Mouse (Mus musculus): ENCODE results near the gene Cd101.

Gene Cd101

DNA sequence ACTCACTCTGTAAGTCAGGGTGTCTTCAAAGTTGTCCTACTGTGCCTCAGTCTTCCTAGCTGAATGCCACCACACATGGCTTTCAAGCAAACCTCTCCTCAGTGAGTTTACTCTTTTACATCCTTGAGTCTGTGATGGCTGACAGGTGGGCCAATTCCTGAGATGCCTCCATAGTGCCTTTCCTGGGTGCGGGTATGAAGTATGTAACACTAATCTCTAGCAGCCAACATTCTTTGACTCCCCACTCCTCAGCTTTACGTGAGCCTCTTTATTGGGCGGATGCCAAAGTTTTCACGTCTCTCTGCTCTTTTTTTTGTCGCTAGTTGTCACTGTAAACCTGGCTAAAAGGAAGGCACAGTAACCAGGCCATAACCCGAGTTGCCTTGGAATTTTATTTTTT lies 24.0 kb downstream of the Cd101 start:
- DNase-seq (ENCODE audit: low spot score in 2 of 2), result no peak

DNA sequence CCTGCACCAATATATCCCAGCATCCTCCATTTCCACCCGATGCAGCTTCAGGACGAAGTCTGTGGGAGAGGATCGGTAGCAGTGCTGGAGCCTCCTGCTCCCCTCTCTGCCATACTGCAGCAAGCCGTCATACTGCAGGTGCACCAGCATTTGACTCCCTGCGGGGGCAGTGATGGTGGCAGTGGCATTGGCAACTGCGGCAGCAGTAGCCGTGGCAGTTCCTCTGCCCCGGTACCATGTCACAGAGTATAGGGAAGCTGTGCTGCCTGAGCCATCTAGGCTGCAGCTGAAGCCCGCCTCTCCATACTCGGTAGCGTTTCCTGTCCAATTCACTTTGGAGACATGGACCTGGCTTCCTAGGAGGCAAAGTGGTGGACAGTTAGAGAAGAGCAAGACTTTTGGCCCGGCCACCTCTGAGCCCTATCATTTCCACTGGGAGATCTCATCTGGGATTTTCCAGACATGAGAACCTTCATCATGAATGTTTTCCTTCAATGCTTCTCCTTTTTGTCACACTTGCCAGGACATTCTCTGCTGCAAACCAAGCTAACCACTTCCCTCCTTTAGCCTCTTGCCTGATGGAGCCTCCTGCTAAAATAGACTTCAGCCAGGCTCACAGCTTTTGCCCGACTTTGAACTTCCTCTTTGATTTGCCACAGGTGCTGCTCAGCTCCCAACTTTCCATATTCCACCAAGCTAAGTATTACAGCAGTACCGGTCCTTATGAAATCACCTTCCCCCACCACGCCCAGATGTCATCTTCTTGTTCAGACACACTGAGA lies 25.6 kb downstream of the Cd101 start:
- no peak for DNase-seq (ENCODE audit: low spot score in 2 of 2)

DNA sequence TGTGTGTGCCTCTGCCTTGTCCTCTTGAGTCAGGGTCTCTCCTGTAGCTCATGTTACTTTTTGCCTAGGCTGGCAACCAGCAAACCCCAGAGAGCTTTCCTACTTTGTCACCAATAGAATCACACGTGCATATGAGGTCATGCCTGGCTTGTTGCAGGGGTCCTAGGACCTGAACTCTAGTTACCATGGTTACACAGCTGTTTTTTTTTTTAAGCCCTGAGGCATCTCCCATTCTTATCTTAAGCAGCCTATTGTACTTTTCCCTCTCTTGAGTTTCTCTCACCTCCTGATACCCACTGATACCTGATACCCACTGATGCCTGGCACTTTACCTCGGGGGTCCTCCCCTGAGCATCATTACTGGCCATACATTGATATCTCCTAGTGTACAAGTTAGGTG lies 29.6 kb downstream of the Cd101 start:
- DNase-seq (ENCODE audit: low spot score in 2 of 2), result no peak

DNA sequence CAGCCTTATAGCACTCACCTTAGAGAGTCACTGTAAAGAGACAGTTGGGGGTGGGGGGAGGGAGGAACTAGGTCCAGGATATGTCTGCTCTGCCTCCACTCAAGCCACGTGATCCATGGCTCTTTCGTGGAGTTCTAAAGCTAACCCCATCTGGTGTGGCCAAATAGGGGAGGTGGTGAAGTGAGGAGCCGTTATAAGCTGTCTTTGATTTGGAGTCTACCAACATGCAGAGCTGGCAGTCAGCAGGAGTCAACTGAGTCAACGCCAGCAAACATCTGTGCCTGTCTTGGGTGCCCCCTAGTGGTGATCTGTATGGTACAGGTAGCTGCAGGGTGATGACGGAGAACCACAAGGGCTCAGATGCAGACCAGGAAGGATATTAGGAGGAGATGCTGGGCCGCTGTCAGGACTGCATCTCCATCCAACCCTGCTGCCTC lies 30.4 kb downstream of the Cd101 start:
- peak; percentile 71 to 75 for DNase-seq (ENCODE audit: low spot score in 2 of 2)

DNA sequence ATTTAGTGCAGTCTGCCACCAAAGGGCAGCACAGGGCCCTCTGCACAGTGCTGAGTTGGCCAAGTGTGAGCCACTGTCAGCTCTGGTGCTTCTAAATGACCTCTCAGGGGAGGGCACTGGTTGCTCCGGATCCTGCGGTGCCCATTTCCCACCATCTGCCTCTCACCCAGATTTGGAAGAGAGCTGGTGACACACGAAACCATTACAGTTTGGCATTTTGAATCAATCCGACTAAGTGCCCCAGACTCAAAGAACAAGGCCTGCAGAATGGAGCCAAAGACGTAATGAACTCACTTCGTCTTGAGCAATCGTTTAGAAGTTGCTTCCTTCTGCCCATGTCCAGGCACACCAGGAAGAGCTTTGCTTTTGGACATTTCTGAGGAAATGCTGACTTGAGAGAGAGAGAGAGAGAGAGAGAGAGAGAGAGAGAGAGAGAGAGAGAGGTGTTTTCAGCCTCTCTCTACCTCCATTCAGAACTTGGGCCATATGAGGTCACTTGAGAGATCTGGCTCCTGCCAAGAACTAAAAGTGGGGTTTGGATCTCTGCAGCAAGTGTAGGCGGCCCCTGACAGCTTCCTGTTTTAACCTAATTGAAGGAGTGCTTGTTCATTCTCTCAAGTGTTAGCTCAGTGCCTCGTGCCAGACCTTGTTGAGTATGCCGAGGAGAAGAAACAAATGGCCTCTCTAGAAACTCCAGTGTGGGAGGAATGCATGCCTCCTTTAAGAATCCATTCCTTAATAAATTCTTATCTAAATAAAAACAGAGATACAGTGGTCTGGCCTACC lies 31.4 kb downstream of the Cd101 start:
- peak; percentile 30 to 40 for DNase-seq (ENCODE audit: low spot score in 2 of 2)

DNA sequence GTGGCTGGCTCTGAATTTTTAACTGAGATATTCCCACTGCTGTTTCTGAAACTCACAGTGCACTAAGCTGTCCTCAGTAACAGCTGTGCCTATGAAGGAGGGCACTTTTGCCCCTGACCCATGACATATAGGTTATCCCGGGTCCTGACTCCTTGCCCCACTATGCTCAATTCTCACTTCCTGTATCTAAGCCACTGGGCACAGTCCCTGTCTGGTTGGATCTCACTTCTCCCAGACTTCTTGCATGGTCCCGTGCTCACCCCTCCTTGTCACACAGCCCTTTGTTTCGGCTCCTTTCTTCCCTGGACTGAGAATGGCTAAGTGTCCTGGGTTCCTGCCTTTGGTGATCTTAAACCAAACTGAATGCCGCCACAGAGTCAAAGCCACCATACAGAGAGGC lies 35.1 kb downstream of the Cd101 start:
- DNase-seq (ENCODE audit: low spot score in 2 of 2), result no peak

DNA sequence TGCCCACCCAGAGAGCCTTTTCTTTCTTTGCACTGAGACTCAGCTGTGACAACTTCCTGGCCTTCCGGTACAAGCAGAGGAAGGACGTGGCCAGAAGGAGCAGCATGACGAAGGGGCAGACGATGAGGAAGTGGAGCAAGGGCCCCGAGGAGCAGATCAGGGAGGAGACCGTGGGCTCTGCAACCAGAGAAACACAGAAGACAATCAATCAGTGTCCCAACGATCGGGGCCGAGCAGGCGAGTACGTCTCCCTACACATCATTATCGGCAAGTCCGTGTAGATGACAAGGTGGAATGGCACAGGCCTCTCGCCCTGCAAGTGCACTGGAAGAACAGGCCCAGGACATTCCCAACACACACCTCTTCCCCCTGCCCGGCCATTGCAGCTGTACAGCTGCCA lies 35.6 kb downstream of the Cd101 start:
- DNase-seq (ENCODE audit: low spot score in 2 of 2), result no peak

DNA sequence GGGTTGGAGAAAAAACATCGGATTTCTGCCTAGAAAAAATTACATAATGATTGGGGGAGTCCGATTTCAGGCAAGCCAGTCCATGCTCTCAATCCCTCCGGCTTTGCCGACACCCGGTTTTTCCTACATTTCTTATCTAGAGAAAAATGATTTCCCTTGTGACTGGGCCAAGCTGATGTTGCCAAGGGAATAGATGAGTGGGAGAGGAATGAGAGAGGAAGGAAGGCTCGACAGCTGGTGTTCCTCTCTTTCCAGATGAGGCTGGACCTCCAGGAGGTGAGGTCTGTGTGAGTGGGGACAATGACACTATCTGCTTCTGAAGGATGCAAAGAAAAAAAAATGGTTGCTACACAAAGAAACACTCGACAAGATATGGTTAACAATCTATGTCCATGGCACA lies 36.2 kb downstream of the Cd101 start:
- DNase-seq (ENCODE audit: low spot score in 2 of 2), result no peak

DNA sequence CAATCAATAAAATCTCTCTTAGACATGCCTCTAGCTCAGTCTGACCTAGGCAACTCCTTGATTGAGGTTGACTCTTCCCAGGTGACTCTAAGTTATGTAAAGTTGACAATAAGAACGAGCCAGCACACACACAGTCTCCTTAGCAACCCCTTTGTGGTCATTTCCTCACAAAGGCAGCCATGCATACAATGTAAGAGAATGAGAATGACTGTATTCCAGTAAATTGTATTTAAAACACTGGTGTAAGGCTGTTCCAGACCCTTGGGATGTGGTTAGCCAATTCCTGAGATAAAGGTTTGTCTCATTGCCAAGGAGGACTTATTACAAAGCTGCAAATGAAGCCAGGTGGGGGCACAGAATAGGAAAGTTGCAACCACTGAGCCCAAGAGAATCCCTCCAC lies 39.1 kb downstream of the Cd101 start:
- DNase-seq (ENCODE audit: low spot score in 2 of 2), result no peak

DNA sequence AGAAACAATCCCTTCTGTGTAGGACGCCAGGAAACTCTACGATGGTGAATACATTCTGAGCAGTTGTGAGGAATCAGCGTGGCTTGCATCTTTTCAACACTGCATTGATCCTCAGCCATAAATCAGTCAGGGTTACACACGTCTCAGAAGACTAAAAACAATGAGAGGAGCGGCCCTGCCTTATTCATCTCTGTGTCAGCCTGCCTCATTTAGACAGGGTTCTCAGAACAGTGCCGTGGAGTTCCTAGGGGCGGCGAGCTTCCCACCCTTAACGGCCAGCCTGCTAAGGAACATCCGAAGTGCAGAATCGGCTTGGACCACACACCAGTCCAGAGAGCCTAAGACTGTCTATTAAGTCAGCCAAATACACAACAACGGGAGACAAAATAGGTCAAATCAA lies 39.9 kb downstream of the Cd101 start:
- no peak for DNase-seq (ENCODE audit: low spot score in 2 of 2)

DNA sequence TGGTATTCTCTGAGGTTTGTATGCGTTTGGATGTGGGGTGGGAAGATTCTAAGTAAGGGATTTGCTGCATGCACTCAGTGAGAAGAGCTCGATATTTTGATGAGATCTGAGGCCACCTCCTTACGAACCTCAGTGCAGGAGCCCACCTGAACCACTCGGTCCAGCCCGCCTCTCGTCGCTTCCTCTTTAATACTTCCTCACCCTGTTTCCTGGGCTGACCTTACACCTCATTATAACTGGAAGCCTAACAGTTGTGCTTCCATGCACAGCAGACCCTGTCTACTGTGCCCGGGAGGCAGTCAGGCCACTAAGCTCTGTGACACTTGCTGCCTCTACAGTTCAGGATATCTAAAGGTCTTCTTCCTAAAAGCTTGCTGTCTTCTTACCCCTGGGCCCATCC lies 50.1 kb downstream of the Cd101 start:
- DNase-seq (ENCODE audit: low spot score in 2 of 2), result no peak

DNA sequence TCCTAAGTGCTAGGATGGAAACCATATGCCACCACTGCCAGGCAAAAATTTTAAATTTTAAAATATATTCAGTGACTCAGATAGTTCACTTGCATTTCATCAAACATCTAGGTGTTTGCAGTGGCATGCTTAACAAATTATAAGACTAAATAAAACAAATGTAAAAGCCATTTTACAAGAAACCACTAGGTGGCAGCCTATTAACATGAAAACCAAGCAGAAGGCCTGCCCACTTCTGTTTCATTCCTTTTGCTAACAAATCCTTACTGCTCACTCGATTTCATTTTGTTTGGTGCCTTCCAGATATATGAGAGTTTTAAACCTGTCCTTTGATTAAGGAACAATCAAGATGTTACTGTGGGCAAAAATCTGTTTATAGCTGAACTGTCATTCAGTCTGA lies 55.5 kb downstream of the Cd101 start:
- DNase-seq (ENCODE audit: low spot score in 2 of 2), result peak in 1 of 2 experiments; percentile 33

DNA sequence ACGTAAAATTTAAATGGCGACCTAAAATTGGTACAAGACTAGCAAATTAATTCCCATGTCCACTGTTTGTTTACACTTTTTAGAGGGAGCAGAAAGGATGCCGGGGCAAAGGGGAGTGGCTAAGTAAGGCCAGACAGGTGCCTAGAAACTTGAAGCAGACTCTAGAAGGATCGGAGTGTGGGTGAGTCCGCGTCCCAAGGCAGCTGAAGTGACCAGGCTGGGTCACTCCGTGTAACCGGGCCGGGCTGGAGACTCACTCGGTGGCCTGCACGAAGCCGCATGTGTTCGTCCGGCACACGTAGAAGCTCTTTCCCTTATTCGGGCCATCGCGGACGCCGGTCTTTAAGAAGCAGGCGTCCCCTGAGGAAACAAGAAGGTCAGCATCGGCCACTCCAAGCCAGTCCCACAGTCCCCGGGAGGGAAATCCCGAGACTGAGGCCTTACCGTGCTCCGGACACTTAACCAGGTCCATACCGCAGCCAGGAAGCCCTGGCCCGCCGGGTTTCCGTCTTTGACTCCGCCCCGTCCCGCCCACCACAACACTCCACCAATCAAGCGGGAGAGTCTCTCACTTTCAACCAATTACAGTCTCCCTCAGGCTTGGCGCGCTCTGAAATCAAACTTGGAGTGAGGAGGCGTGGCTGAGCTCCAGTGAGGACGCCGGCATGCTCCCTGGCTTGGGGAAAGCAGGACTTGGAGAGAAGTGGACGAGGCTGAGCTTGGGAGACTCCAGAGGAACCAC lies 60.0 kb downstream of the Cd101 start, which contains the start of gene Ttf2:
Ttf2 (minus strand) TSS at position 488 of the 742 bp plus-strand sequence.
- peak; percentile 90 to 91 for DNase-seq (ENCODE audit: low spot score in 2 of 2)

DNA sequence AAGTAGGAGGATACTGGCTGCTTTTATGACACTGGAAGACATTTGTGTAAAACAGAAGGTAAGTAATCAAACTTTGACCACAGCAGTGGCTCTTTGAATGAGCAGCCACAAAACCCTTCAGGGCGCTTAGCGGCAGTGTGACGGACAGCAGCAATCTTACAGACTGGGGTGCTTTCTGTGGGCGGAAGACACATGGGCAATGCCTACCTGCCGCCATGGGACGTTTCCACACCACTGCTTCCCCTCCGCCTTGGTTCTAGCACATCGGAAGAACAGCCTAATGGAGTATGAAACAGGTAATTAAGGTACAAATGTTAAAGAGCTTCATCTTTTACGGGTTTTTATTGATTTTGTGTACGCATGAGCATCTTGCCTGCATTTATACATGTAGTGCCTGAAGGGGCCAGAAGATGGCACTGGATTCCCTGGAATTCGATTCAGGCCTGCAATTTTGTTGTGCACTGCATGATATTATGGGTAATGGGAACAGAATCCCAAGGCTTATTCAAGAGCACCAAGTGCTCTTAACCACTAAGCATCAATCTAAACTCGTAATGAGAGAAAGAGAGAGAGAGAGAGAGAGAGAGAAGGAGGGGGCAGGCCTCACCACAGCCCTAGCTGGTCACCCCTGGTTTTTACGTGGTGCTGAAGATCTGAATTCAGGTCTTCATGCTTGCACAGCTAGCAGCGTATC lies 65.4 kb downstream of the Cd101 start:
- DNase-seq (ENCODE audit: low spot score in 2 of 2), result peak; percentile 80 to 84

DNA sequence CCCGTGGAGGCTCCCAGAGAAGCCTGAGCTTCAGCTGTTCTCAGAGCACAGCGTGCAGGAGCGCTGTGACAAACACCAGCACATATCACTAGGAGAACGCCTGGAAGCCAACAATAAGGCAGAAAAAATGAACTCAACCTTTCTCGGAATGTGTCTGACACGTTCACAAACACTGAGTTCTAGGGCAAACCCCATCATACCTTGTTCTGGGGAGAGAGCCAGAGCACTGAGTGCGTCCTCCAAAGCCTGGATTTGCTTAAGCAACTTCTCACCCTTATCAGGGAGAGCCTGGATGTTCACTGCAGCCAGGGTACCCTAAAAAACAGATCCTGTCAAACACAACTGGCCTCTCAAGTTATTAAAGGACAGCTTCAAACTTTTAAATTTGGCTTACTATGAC lies 67.9 kb downstream of the Cd101 start:
- no peak for DNase-seq (ENCODE audit: low spot score in 2 of 2)

DNA sequence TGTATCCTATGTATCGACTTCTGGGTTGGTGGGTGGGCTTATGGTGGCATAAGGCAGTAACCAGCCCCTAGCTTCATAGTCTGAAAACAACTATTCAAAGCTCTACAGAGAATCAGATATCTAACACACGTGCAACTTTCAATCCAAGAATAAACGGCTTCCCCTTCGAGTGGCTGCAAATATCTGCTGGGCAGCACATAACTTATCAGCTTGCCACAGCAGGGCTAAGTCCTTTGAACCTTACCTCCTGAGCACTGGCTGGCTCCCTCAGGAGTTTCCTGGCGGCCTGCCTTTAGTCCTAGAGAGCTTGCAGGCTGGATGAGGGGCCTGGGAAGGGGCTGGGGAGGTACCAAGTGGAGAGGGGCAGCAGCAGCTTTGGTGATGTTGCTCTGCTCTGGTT lies 68.3 kb downstream of the Cd101 start:
- DNase-seq (ENCODE audit: low spot score in 2 of 2), result no peak

DNA sequence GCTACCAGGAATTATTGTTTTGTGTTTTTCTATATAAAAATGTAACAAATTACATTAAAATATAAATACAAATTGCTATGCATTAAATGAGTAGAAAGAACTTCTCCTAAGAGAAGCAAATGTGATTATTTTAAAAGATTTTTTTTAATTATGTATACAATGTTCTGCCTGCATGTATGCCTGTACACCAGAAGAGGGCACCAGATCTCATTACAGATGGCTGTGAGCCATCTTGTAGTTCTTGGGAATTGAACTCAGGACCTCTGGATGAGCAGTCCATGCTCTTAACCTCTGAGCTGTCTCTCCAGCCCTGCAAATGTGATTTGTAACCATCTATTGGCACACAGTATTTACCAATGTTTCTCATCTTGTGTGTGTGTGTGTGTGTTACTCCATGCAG lies 74.7 kb downstream of the Cd101 start:
- no peak for DNase-seq (ENCODE audit: low spot score in 2 of 2)

DNA sequence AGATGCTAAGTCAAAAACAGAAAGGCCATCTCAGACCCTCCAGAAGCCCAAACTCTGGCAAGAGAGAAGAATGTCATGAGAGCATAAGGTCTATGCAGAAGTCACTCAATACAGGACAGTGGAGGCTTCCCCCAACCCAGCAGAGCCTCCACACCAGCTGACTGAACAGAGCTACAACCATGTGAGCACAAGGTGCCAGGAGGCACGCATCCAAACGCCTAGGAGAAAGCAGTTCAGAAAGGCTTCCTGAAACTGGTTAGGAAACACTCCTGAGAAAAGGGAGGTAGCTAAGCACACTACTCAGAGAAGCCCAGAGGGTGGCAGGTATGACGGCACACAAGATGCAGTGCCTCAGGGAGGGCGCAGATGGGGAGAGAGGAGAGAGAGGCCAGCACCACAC lies 77.8 kb downstream of the Cd101 start:
- DNase-seq (ENCODE audit: low spot score in 2 of 2), result no peak

DNA sequence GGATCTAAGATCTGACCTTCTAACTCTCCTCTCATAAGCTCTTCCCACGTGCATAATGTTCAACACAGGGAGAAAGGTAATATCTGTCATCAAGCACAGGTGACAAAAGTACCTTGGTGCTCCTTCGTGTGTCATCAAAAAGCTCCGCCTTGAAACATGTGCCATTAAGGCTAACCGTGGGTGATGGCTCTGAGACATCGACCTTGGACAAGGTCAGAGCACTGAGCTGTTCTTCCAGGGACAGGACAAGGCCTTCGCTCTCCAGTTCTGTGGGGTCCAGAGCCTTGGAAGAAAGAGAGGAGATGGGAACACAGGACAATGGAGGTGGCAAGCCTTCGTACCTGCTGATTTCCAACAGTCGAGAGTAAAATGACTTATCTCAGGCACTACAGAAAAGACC lies 82.1 kb downstream of the Cd101 start:
- no peak for DNase-seq (ENCODE audit: low spot score in 2 of 2)

Measured in right cerebral cortex, adult 2 months (tissue).